Mouse (Mus musculus): Measurements from ENCODE around the gene Rps6ka3. TPM values are rescaled to one million over a fixed set of nuclear protein-coding genes. Genes with fewer than 3 reads are reported as not detected.

Rps6ka3 gene
- 4.3 TPM in 2 replicates for polyA plus RNA-seq (2014; fragmentation: Nextera tagmentation; extraction: Ambion mirVana)

- H3K9me3 ChIP-seq (replicated peaks; ENCODE audit: control insufficient read depth, low read length): no peaks in the 10 kb centered on the region
- ATAC-seq (no peak), DNase-seq (ENCODE audit: low spot score) (no peak)
- no peaks in the 10 kb centered on the region for H3K27me3 ChIP-seq (replicated peaks; ENCODE audit: control insufficient read depth, insufficient read depth, low read length)
- H3K9ac ChIP-seq (ENCODE audit: low read length): no peak within 1 kb of the TSS
- no peaks in the 10 kb centered on the region for H3K36me3 ChIP-seq (ENCODE audit: control insufficient read depth, insufficient read depth, low read length)
- no peak within 1 kb of the TSS for H3K4me2 ChIP-seq (ENCODE audit: low read length)
- H3K4me1 ChIP-seq (ENCODE audit: control insufficient read depth, insufficient read depth, low read length): no peaks in the 10 kb centered on the region
- WGBS: 92% methylated on average over 4 of the region's 4 CpGs
- no peak within 1 kb of the TSS for H3K27ac ChIP-seq (ENCODE audit: low read depth, low read length)
- no peak within 1 kb of the TSS for H3K4me3 ChIP-seq (ENCODE audit: low read depth, low read length)
Observed at GRCm38 (mm10) chrX:159210007-159210406, at the start of gene Rps6ka3. Gene Rps6ka3 (plus strand): TSS chrX:159210307.

DNA sequence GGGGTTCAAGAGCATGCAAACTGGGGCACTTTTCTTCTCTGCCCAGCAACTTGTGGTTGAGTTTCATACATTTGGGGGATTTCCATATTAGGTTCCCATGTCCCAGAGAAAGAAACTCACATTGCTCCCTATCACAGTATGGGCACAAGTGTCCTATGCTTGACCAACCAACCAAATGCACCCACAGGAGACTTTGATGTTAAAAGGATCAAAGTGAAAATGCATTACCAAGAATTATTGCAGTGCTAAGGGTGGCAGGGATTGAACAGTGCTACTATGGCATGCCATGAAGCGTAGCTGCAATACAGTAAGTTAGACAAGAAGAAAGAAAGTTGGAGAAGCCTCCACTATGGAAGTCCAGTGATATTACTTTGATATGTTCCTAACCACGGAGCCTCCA is 40.9 kb upstream of the Rps6ka3 start:
- Histone ChIP-seq H3K9me3 (replicated peaks; ENCODE audit: control insufficient read depth, low read length) (no peaks in the 10 kb centered on the region), H3K4me1 (ENCODE audit: control insufficient read depth, insufficient read depth, low read length) (no peaks in the 10 kb centered on the region), H3K27me3 (replicated peaks; ENCODE audit: control insufficient read depth, insufficient read depth, low read length) (no peaks in the 10 kb centered on the region), H3K4me3 (ENCODE audit: low read depth, low read length) (no peak overlapping the region), H3K9ac (ENCODE audit: low read length) (no peak overlapping the region), H3K4me2 (ENCODE audit: low read length) (no peak overlapping the region), H3K36me3 (ENCODE audit: control insufficient read depth, insufficient read depth, low read length) (no peaks in the 10 kb centered on the region), H3K27ac (ENCODE audit: low read depth, low read length) (no peak overlapping the region)
- DNase-seq (ENCODE audit: low spot score): no peak
- WGBS: 78% methylated on average over 2 of the region's 2 CpGs
- ATAC-seq: no peak

DNA sequence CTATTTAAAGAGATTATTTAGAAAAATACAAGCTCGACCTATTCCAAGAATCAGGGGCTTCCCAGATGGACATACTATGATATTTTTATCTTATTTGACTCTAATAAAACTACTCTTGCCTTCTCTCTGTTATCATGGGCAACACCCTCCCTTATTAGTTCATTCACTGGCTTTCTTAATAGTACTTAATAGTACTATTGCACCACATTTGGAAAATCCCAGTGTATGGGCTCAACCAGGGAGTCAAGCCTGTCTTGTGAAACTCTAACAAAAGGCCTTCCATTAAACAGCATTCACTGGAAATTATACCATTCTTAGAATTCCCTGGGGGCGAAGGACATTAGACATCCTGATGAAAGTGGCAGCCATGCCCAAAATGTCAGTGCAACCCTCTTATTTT is 38.5 kb upstream of the Rps6ka3 start:
- Histone ChIP-seq H3K9me3 (replicated peaks; ENCODE audit: control insufficient read depth, low read length) (no peaks in the 10 kb centered on the region), H3K4me2 (ENCODE audit: low read length) (no peak overlapping the region), H3K4me1 (ENCODE audit: control insufficient read depth, insufficient read depth, low read length) (no peaks in the 10 kb centered on the region), H3K9ac (ENCODE audit: low read length) (no peak overlapping the region), H3K4me3 (ENCODE audit: low read depth, low read length) (no peak overlapping the region), H3K27ac (ENCODE audit: low read depth, low read length) (no peak overlapping the region), H3K27me3 (replicated peaks; ENCODE audit: control insufficient read depth, insufficient read depth, low read length) (no peaks in the 10 kb centered on the region), H3K36me3 (ENCODE audit: control insufficient read depth, insufficient read depth, low read length) (no peaks in the 10 kb centered on the region)
- DNase-seq (ENCODE audit: low spot score) (peak; percentile 6), ATAC-seq (no peak)
- WGBS: 51% methylated on average over 2 of the region's 2 CpGs

GRCm38 (mm10) chrX:159191581-159191980 is 18.5 kb upstream of the Rps6ka3 start:
- H3K36me3 ChIP-seq (ENCODE audit: control insufficient read depth, insufficient read depth, low read length): no peaks in the 10 kb centered on the region
- no peak for ATAC-seq
- no peak overlapping the region for H3K27ac ChIP-seq (ENCODE audit: low read depth, low read length)
- H3K4me2 ChIP-seq (ENCODE audit: low read length): no peak overlapping the region
- 86% methylated on average over 4 of the region's 4 CpGs for WGBS
- H3K9me3 ChIP-seq (replicated peaks; ENCODE audit: control insufficient read depth, low read length): no peaks in the 10 kb centered on the region
- H3K9ac ChIP-seq (ENCODE audit: low read length): no peak overlapping the region
- DNase-seq (ENCODE audit: low spot score): no peak
- no peak overlapping the region for H3K4me3 ChIP-seq (ENCODE audit: low read depth, low read length)
- no peaks in the 10 kb centered on the region for H3K4me1 ChIP-seq (ENCODE audit: control insufficient read depth, insufficient read depth, low read length)
- H3K27me3 ChIP-seq (replicated peaks; ENCODE audit: control insufficient read depth, insufficient read depth, low read length): no peaks in the 10 kb centered on the region

DNA sequence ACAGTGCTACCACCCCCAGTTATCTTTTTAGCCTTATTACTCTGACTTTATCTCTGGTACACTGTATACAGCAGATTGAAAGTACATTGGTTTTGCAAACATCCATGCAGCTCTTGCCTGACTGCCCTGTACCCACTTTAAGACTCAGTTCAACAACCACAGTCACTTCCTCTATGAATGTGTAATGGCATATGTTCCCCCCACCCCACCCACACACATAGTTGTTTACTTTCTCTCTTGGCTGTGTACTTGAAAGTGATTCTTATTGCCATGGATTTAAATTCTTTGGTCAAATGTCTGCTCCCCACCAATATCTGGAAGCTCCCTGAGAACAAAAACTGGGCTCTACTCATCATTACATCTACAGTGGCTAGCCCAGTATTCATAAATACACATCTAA is 10.6 kb upstream of the Rps6ka3 start:
- H3K9ac ChIP-seq (ENCODE audit: low read length): no peak overlapping the region
- no peak overlapping the region for H3K4me3 ChIP-seq (ENCODE audit: low read depth, low read length)
- ATAC-seq: no peak
- no peak overlapping the region for H3K4me2 ChIP-seq (ENCODE audit: low read length)
- no peaks in the 10 kb centered on the region for H3K9me3 ChIP-seq (replicated peaks; ENCODE audit: control insufficient read depth, low read length)
- no peaks in the 10 kb centered on the region for H3K36me3 ChIP-seq (ENCODE audit: control insufficient read depth, insufficient read depth, low read length)
- DNase-seq (ENCODE audit: low spot score): no peak
- no peak overlapping the region for H3K27ac ChIP-seq (ENCODE audit: low read depth, low read length)
- H3K27me3 ChIP-seq (replicated peaks; ENCODE audit: control insufficient read depth, insufficient read depth, low read length): no peaks in the 10 kb centered on the region
- H3K4me1 ChIP-seq (ENCODE audit: control insufficient read depth, insufficient read depth, low read length): no peaks in the 10 kb centered on the region

- Histone ChIP-seq H3K36me3 (ENCODE audit: control insufficient read depth, insufficient read depth, low read length) (no peaks in the 10 kb centered on the region), H3K27ac (ENCODE audit: low read depth, low read length) (no peak overlapping the region), H3K4me1 (ENCODE audit: control insufficient read depth, insufficient read depth, low read length) (no peaks in the 10 kb centered on the region), H3K4me3 (ENCODE audit: low read depth, low read length) (no peak overlapping the region), H3K4me2 (ENCODE audit: low read length) (no peak overlapping the region), H3K9me3 (replicated peaks; ENCODE audit: control insufficient read depth, low read length) (no peaks in the 10 kb centered on the region), H3K9ac (ENCODE audit: low read length) (no peak overlapping the region), H3K27me3 (replicated peaks; ENCODE audit: control insufficient read depth, insufficient read depth, low read length) (no peaks in the 10 kb centered on the region)
- no peak for ATAC-seq
- 82% methylated on average over 5 of the region's 5 CpGs for WGBS
- DNase-seq (ENCODE audit: low spot score): no peak
Observed at GRCm38 (mm10) chrX:159200101-159200500, 10.0 kb upstream of the Rps6ka3 start.

GRCm38 (mm10) chrX:159210892-159211583 is 931 bp downstream of the Rps6ka3 start:
- Histone ChIP-seq H3K27ac (ENCODE audit: low read depth, low read length) (no peak overlapping the region), H3K36me3 (ENCODE audit: control insufficient read depth, insufficient read depth, low read length) (no peaks in the 10 kb centered on the region), H3K4me1 (ENCODE audit: control insufficient read depth, insufficient read depth, low read length) (no peaks in the 10 kb centered on the region), H3K4me3 (ENCODE audit: low read depth, low read length) (no peak overlapping the region), H3K27me3 (replicated peaks; ENCODE audit: control insufficient read depth, insufficient read depth, low read length) (no peaks in the 10 kb centered on the region), H3K9ac (ENCODE audit: low read length) (no peak overlapping the region), H3K4me2 (ENCODE audit: low read length) (no peak overlapping the region), H3K9me3 (replicated peaks; ENCODE audit: control insufficient read depth, low read length) (no peaks in the 10 kb centered on the region)
- ATAC-seq (no peak), DNase-seq (ENCODE audit: low spot score) (no peak)
- WGBS: 84% methylated on average over 5 of the region's 5 CpGs

DNA sequence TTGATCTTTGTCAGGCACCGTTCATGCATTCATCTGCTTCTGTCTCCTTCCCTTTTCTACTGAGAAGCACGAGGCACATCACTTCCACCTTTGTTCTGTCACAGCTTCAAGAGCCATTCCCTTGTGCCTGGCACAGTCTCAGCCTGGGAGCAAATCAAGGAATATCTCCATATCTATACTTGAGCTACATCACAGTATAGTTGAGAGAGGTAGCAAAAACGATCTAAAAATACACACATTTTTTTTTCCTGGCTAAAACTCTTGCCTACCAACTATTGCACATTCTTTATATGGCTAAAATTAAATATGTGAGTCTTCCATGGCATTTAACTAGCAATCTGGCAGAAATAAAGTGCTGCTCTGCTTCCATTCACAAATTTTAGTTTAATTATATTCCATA is 5.1 kb downstream of the Rps6ka3 start:
- 45% methylated on average over 3 of the region's 3 CpGs for WGBS
- DNase-seq (ENCODE audit: low spot score) (no peak), ATAC-seq (no peak)
- no peak overlapping the region for H3K9ac ChIP-seq (ENCODE audit: low read length)
- H3K27me3 ChIP-seq (replicated peaks; ENCODE audit: control insufficient read depth, insufficient read depth, low read length): no peaks in the 10 kb centered on the region
- no peaks in the 10 kb centered on the region for H3K9me3 ChIP-seq (replicated peaks; ENCODE audit: control insufficient read depth, low read length)
- no peak overlapping the region for H3K4me3 ChIP-seq (ENCODE audit: low read depth, low read length)
- no peak overlapping the region for H3K4me2 ChIP-seq (ENCODE audit: low read length)
- no peak overlapping the region for H3K27ac ChIP-seq (ENCODE audit: low read depth, low read length)
- no peaks in the 10 kb centered on the region for H3K4me1 ChIP-seq (ENCODE audit: control insufficient read depth, insufficient read depth, low read length)
- no peaks in the 10 kb centered on the region for H3K36me3 ChIP-seq (ENCODE audit: control insufficient read depth, insufficient read depth, low read length)

DNA sequence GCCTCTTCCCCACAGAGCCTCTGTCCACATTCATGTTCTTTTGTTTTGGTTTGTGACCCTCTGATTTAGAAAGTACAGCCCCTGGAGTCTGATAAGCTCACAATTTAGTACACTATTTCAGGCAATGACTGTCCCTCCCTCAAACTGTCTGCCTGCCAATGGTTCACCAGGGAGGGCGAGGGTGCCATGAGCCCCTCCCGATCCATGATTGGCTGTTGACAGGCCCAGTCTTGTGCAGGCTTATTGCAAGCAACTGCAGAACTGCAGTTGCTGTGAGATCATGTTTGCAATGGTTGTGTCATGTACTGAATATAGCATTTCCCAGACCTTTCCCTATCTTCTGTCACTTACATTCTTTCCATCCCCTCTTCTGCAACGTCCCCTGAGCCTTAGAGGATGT is 12.4 kb downstream of the Rps6ka3 start:
- Histone ChIP-seq H3K27me3 (replicated peaks; ENCODE audit: control insufficient read depth, insufficient read depth, low read length) (no peaks in the 10 kb centered on the region), H3K27ac (ENCODE audit: low read depth, low read length) (no peak overlapping the region), H3K4me1 (ENCODE audit: control insufficient read depth, insufficient read depth, low read length) (no peaks in the 10 kb centered on the region), H3K9ac (ENCODE audit: low read length) (no peak overlapping the region), H3K4me2 (ENCODE audit: low read length) (no peak overlapping the region), H3K9me3 (replicated peaks; ENCODE audit: control insufficient read depth, low read length) (no peaks in the 10 kb centered on the region), H3K36me3 (ENCODE audit: control insufficient read depth, insufficient read depth, low read length) (no peaks in the 10 kb centered on the region), H3K4me3 (ENCODE audit: low read depth, low read length) (no peak overlapping the region)
- DNase-seq (ENCODE audit: low spot score) (no peak), ATAC-seq (no peak)
- 65% methylated on average over 3 of the region's 3 CpGs for whole genome bisulfite sequencing

All from forebrain, embryonic 14.5 days (tissue).